In the genomic region with DNA sequence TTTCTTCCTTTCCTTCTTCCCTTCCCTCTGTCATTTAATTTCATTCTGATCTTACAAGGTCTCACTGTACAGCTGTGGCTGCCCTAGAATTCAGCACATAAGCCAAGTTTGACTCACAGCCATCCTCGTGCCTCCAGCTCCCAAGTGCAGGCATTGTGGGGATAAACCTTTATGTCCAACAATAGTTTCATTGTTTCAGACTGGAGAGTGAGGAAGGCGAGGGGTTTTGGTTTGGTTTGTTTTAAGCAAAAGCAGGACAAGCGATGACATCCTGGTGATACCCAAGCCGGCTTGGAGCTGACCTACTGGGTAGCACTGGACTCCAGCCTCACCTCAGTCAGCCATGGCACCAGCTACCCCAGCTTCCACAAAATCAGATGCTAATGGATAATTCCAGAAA, we compare ENCODE assay signal across 25 mouse cellular contexts.
DNase-seq lines count a peak whose midpoint lies in the region; ATAC-seq lines count a peak whose summit lies in the region.
"Had no signal": no experiment of that assay in that cellular context is flagged by ENCODE, and none has a peak within 500 bp of the region (broad histone marks: within the 10 kb centered on the region; RNA-seq: fewer than 3 reads in every experiment).

No protein-coding gene starts in this region.

- no peak for ATAC-seq in lung, embryonic 16.5 days (ENCODE audit: low read depth)
- ATAC-seq in embryonic facial prominence, embryonic 15.5 days (ENCODE audit: insufficient number of reproducible peaks, low FRiP score, low TSS enrichment, low read depth) = no peak
- no peak for ATAC-seq in limb, embryonic 15.5 days (ENCODE audit: insufficient number of reproducible peaks, low FRiP score, low TSS enrichment, low read depth)
- ATAC-seq: activated CD4-positive, CD25-positive, alpha-beta regulatory T cell, adult 4 months; CD4-positive, CD25-positive, alpha-beta regulatory T cell, adult 4 months; forebrain, embryonic 16.5 days; intestine, postnatal 0 days; midbrain, embryonic 13.5 days had no signal

- H3K9ac ChIP-seq in lung, embryonic 16.5 days (ENCODE audit: low read length) = no peak overlapping the region
- H3K9ac ChIP-seq in embryonic facial prominence, embryonic 15.5 days = no peak overlapping the region
- no peak overlapping the region for H3K9ac ChIP-seq in limb, embryonic 15.5 days
- H3K9ac ChIP-seq: hindbrain, embryonic 14.5 days; liver, embryonic 15.5 days; lung, embryonic 14.5 days; midbrain, embryonic 13.5 days; neural tube, embryonic 15.5 days; stomach, embryonic 15.5 days had no signal

- H3K36me3 ChIP-seq in lung, embryonic 16.5 days (ENCODE audit: control insufficient read depth, insufficient read depth, low read length) = no peaks in the 10 kb centered on the region
- H3K36me3 ChIP-seq in embryonic facial prominence, embryonic 15.5 days = no peaks in the 10 kb centered on the region
- H3K36me3 ChIP-seq in limb, embryonic 15.5 days = no peaks in the 10 kb centered on the region
- H3K36me3 ChIP-seq: heart, embryonic 12.5 days; liver, embryonic 15.5 days; midbrain, embryonic 13.5 days; neural tube, embryonic 15.5 days; stomach, embryonic 15.5 days had no signal

- DNase-seq in heart, adult 11 months = peak; percentile 82
- DNase-seq in heart, adult 8-10 months (ENCODE audit: low spot score) = no peak
- no peak for DNase-seq in lung, postnatal 14 days
- DNase-seq in kidney, postnatal 10 days = no peak
- DNase-seq in kidney, postnatal 4 days = no peak
- DNase-seq: adrenal gland, adult 8-10 months; retina, postnatal 1 day; right cerebral cortex, postnatal 14 days had no signal

- no peak overlapping the region for H3K4me3 ChIP-seq in lung, embryonic 16.5 days (ENCODE audit: low read length)
- no peak overlapping the region for H3K4me3 ChIP-seq in embryonic facial prominence, embryonic 15.5 days (replicated peaks)
- no peak overlapping the region for H3K4me3 ChIP-seq in limb, embryonic 15.5 days
- H3K4me3 ChIP-seq: erythroblast, embryonic 14.5 days; layer of hippocampus, adult 2 months; left cerebral cortex, adult 2 months; liver, embryonic 15.5 days; midbrain, embryonic 13.5 days; neural tube, embryonic 15.5 days had no signal

- peak overlapping the region; percentile 51; the same call in 1 of the 2 replicates for H3K4me2 ChIP-seq in lung, embryonic 16.5 days (ENCODE audit: low read depth, low read length)
- peak overlapping the region; percentile 12; the same call in 1 of the 2 replicates for H3K4me2 ChIP-seq in embryonic facial prominence, embryonic 15.5 days (replicated peaks)
- no peak overlapping the region for H3K4me2 ChIP-seq in limb, embryonic 15.5 days
- H3K4me2 ChIP-seq: midbrain, embryonic 13.5 days had no signal

- H3K27me3 ChIP-seq in lung, embryonic 16.5 days (ENCODE audit: control insufficient read depth, insufficient read depth, low read depth, low read length) = no peaks in the 10 kb centered on the region
- H3K27me3 ChIP-seq in embryonic facial prominence, embryonic 15.5 days = peaks cover 17% of the 10 kb centered on the region
- peaks cover 4% of the 10 kb centered on the region; the same call in 1 of the 2 replicates for H3K27me3 ChIP-seq in limb, embryonic 15.5 days
- H3K27me3 ChIP-seq: liver, embryonic 15.5 days; stomach, embryonic 15.5 days had no signal

- 35% methylated on average over 4 of the region's 4 CpGs for WGBS in lung, embryonic 16.5 days
- WGBS in embryonic facial prominence, embryonic 15.5 days = 25% methylated on average over 4 of the region's 4 CpGs
- 37% methylated on average over 4 of the region's 4 CpGs for WGBS in limb, embryonic 15.5 days

- H3K27ac ChIP-seq in lung, embryonic 16.5 days (ENCODE audit: low read length) = no peak overlapping the region
- peak overlapping the region; percentile 60 for H3K27ac ChIP-seq in embryonic facial prominence, embryonic 15.5 days (replicated peaks)
- peak overlapping the region; percentile 66 for H3K27ac ChIP-seq in limb, embryonic 15.5 days
- H3K27ac ChIP-seq: hindbrain, embryonic 14.5 days; layer of hippocampus, adult 2 months; left cerebral cortex, adult 2 months; liver, embryonic 15.5 days; midbrain, embryonic 13.5 days; neural tube, embryonic 15.5 days; stomach, embryonic 15.5 days had no signal

- no peaks in the 10 kb centered on the region for H3K9me3 ChIP-seq in lung, embryonic 16.5 days (ENCODE audit: control insufficient read depth, low read length)
- no peaks in the 10 kb centered on the region for H3K9me3 ChIP-seq in embryonic facial prominence, embryonic 15.5 days (replicated peaks)
- H3K9me3 ChIP-seq in limb, embryonic 15.5 days = no peaks in the 10 kb centered on the region
- H3K9me3 ChIP-seq: heart, embryonic 12.5 days; liver, embryonic 15.5 days; midbrain, embryonic 13.5 days; neural tube, embryonic 15.5 days; stomach, embryonic 15.5 days had no signal

- H3K4me1 ChIP-seq in lung, embryonic 16.5 days (replicated peaks; ENCODE audit: control insufficient read depth, insufficient read depth, low read length) = peaks cover 12% of the 10 kb centered on the region
- H3K4me1 ChIP-seq in embryonic facial prominence, embryonic 15.5 days = peaks cover 23% of the 10 kb centered on the region
- peaks cover 39% of the 10 kb centered on the region for H3K4me1 ChIP-seq in limb, embryonic 15.5 days
- H3K4me1 ChIP-seq: liver, embryonic 15.5 days had no signal
